In genomic region chr8:127025256-127025717, GRCm38 (mm10) we compare ENCODE assay signal across 11 mouse cellular contexts. TPM values are rescaled to one million over a fixed set of nuclear protein-coding genes. Genes with fewer than 3 reads are reported as not detected.
A peak's percentile ranks its signal among the peaks of the same experiment; 100 is the strongest.
DNase-seq lines count a peak whose midpoint lies in the region; ATAC-seq lines count a peak whose summit lies in the region.
"Had no signal": no experiment of that assay in that cellular context is flagged by ENCODE, and none has a peak within 500 bp of the region (broad histone marks: within the 10 kb centered on the region; RNA-seq: fewer than 3 reads in every experiment).

No protein-coding gene starts in this region.

- peaks cover 5% of the 10 kb centered on the region; the same call in 1 of the 2 replicates for H3K4me1 ChIP-seq in kidney, embryonic 15.5 days
- H3K4me1 ChIP-seq in embryonic facial prominence, embryonic 12.5 days: no peaks in the 10 kb centered on the region
- H3K4me1 ChIP-seq in intestine, embryonic 14.5 days (replicated peaks; ENCODE audit: control insufficient read depth, insufficient read depth, low read length): no peaks in the 10 kb centered on the region
- no peaks in the 10 kb centered on the region for H3K4me1 ChIP-seq in midbrain, embryonic 16.5 days (ENCODE audit: control insufficient read depth, insufficient read depth, low read length)

- 0 out of 2 replicates have a peak overlapping the region, but pooled peaks have one; percentile 22 for H3K27ac ChIP-seq in kidney, embryonic 15.5 days
- peak overlapping the region; percentile 73 for H3K27ac ChIP-seq in embryonic facial prominence, embryonic 12.5 days
- H3K27ac ChIP-seq in intestine, embryonic 14.5 days (ENCODE audit: low read depth): no peak overlapping the region
- H3K27ac ChIP-seq in midbrain, embryonic 16.5 days (ENCODE audit: low read length): no peak overlapping the region

- H3K9me3 ChIP-seq in kidney, embryonic 15.5 days (replicated peaks): no peaks in the 10 kb centered on the region
- no peaks in the 10 kb centered on the region for H3K9me3 ChIP-seq in embryonic facial prominence, embryonic 12.5 days
- no peaks in the 10 kb centered on the region for H3K9me3 ChIP-seq in intestine, embryonic 14.5 days (ENCODE audit: control insufficient read depth, low read length)
- H3K9me3 ChIP-seq in midbrain, embryonic 16.5 days (replicated peaks; ENCODE audit: control insufficient read depth, low read length, poor library complexity, severe bottlenecking): no peaks in the 10 kb centered on the region

- 0 out of 2 replicates have a peak overlapping the region, but pooled peaks have one; percentile 16 for H3K4me2 ChIP-seq in kidney, embryonic 15.5 days
- H3K4me2 ChIP-seq in embryonic facial prominence, embryonic 12.5 days (replicated peaks): 0 out of 2 replicates have a peak overlapping the region, but pooled peaks have one; percentile 4
- H3K4me2 ChIP-seq in intestine, embryonic 14.5 days (ENCODE audit: low read length): no peak overlapping the region
- H3K4me2 ChIP-seq in midbrain, embryonic 16.5 days (ENCODE audit: low read length): no peak overlapping the region

- DNase-seq in kidney, postnatal 10 days: no peak
- DNase-seq in intestine, embryonic 14.5 days (ENCODE audit: low spot score): peak; percentile 53
- DNase-seq in mesoderm, embryonic 11.5 days (ENCODE audit: low read depth, low spot score): peak; percentile 30
- DNase-seq: cerebellum, adult 9-10 months; thymus, adult 18-20 months had no signal

- H3K27me3 ChIP-seq in kidney, embryonic 15.5 days: no peaks in the 10 kb centered on the region
- H3K27me3 ChIP-seq in embryonic facial prominence, embryonic 12.5 days: no peaks in the 10 kb centered on the region
- H3K27me3 ChIP-seq in intestine, embryonic 14.5 days (replicated peaks; ENCODE audit: control insufficient read depth, insufficient read depth, low read length): no peaks in the 10 kb centered on the region
- no peaks in the 10 kb centered on the region for H3K27me3 ChIP-seq in midbrain, embryonic 16.5 days (ENCODE audit: control insufficient read depth, insufficient read depth, low read depth, low read length)

- no peak overlapping the region for H3K9ac ChIP-seq in kidney, embryonic 15.5 days
- no peak overlapping the region for H3K9ac ChIP-seq in embryonic facial prominence, embryonic 12.5 days
- no peak overlapping the region for H3K9ac ChIP-seq in intestine, embryonic 14.5 days (ENCODE audit: low read length)
- H3K9ac ChIP-seq in midbrain, embryonic 16.5 days (ENCODE audit: low read depth, low read length): no peak overlapping the region

- no peaks in the 10 kb centered on the region for H3K36me3 ChIP-seq in kidney, embryonic 15.5 days
- H3K36me3 ChIP-seq in embryonic facial prominence, embryonic 12.5 days: no peaks in the 10 kb centered on the region
- H3K36me3 ChIP-seq in intestine, embryonic 14.5 days (ENCODE audit: control insufficient read depth, insufficient read depth, low read length): no peaks in the 10 kb centered on the region
- H3K36me3 ChIP-seq in midbrain, embryonic 16.5 days (ENCODE audit: control insufficient read depth, insufficient read depth, low read length): no peaks in the 10 kb centered on the region

- no peak overlapping the region for H3K4me3 ChIP-seq in kidney, embryonic 15.5 days (replicated peaks)
- no peak overlapping the region for H3K4me3 ChIP-seq in embryonic facial prominence, embryonic 12.5 days
- H3K4me3 ChIP-seq in intestine, embryonic 14.5 days (ENCODE audit: low read depth, low read length): no peak overlapping the region
- H3K4me3 ChIP-seq in midbrain, embryonic 16.5 days (ENCODE audit: low read depth, low read length): no peak overlapping the region
- H3K4me3 ChIP-seq: erythroblast, embryonic 14.5 days; myocyte had no signal

- WGBS in kidney, embryonic 15.5 days: 39% methylated on average over 11 of the region's 11 CpGs
- 32% methylated on average over 11 of the region's 11 CpGs for WGBS in embryonic facial prominence, embryonic 12.5 days
- 39% methylated on average over 11 of the region's 11 CpGs for WGBS in intestine, embryonic 14.5 days
- WGBS in midbrain, embryonic 16.5 days: 80% methylated on average over 11 of the region's 11 CpGs

- 0 out of 2 replicates have a peak, but pooled peaks have one; percentile 33 for ATAC-seq in kidney, embryonic 15.5 days (replicated peaks; ENCODE audit: low FRiP score)
- peak; percentile 68 for ATAC-seq in embryonic facial prominence, embryonic 12.5 days (ENCODE audit: insufficient number of reproducible peaks, insufficient read depth, low FRiP score, low TSS enrichment)
- no peak; the same call in 1 of the 2 replicates for ATAC-seq in intestine, embryonic 14.5 days (replicated peaks; ENCODE audit: low FRiP score, low TSS enrichment, low read depth)
- no peak for ATAC-seq in midbrain, embryonic 16.5 days
- no peak for ATAC-seq in activated CD4-positive, CD25-positive, alpha-beta regulatory T cell, adult 4 months

RNA-seq across cellular contexts. Expression of gene Pard3, which starts 38.4 kb away (rescaled TPM):
- polyA plus RNA-seq in kidney, embryonic 15.5 days (2015; fragmentation: Nextera tagmentation; extraction: Ambion mirVana): 27.0 and 27.5 TPM in 2 replicates
- 50.6 and 54.3 TPM in 2 replicates for polyA plus RNA-seq in embryonic facial prominence, embryonic 12.5 days (2016; fragmentation: Nextera tagmentation; extraction: Ambion mirVana)
- polyA plus RNA-seq in intestine, embryonic 14.5 days (2014; fragmentation: Nextera tagmentation; extraction: Ambion mirVana): 33.4 and 36.6 TPM in 2 replicates
- polyA plus RNA-seq in midbrain, embryonic 16.5 days (2015; fragmentation: Nextera tagmentation; extraction: Ambion mirVana): 14.5 and 14.6 TPM in 2 replicates
- polyA plus RNA-seq in activated CD4-positive, CD25-positive, alpha-beta regulatory T cell, adult 4 months (2017; shearing (Covaris generic)): under 1 TPM; 0.13 to 0.61 TPM

RNA-seq across cellular contexts. Expression of gene Rbm34, which starts 54.4 kb away (rescaled TPM):
- polyA plus RNA-seq in kidney, embryonic 15.5 days (2015; fragmentation: Nextera tagmentation; extraction: Ambion mirVana): 23.5 and 26.0 TPM in 2 replicates
- polyA plus RNA-seq in embryonic facial prominence, embryonic 12.5 days (2016; fragmentation: Nextera tagmentation; extraction: Ambion mirVana): 31.3 and 35.4 TPM in 2 replicates
- polyA plus RNA-seq in intestine, embryonic 14.5 days (2014; fragmentation: Nextera tagmentation; extraction: Ambion mirVana): 26.5 and 26.6 TPM in 2 replicates
- polyA plus RNA-seq in midbrain, embryonic 16.5 days (2015; fragmentation: Nextera tagmentation; extraction: Ambion mirVana): 21.4 and 26.2 TPM in 2 replicates
- polyA plus RNA-seq in activated CD4-positive, CD25-positive, alpha-beta regulatory T cell, adult 4 months (2017; shearing (Covaris generic)): 10 to 100 TPM; 16.6 to 19.5 TPM

Comparison
In these comparisons a context has a peak if more than half of its experiments do, and no peak if none do; other contexts are left out.
1. ATAC-seq: peak in kidney, embryonic 15.5 days (single experiment) and embryonic facial prominence, embryonic 12.5 days (single experiment); none in intestine, embryonic 14.5 days (single experiment), midbrain, embryonic 16.5 days (single experiment) and activated CD4-positive, CD25-positive, alpha-beta regulatory T cell, adult 4 months (single experiment).
2. H3K27ac ChIP-seq: peak in kidney, embryonic 15.5 days (single experiment) and embryonic facial prominence, embryonic 12.5 days (single experiment); none in intestine, embryonic 14.5 days (single experiment) and midbrain, embryonic 16.5 days (single experiment).
3. H3K4me2 ChIP-seq: peak in kidney, embryonic 15.5 days (single experiment) and embryonic facial prominence, embryonic 12.5 days (single experiment); none in intestine, embryonic 14.5 days (single experiment) and midbrain, embryonic 16.5 days (single experiment).